Mouse (Mus musculus) adrenal gland, adult 18-20 months (tissue): Measurements from ENCODE around the gene Phospho1. TPM values are rescaled to one million over a fixed set of nuclear protein-coding genes. Genes with fewer than 3 reads are reported as not detected.

Source experiments
- DNase-seq, 2 experiments: peaks; one replicate each; pipeline ENCODE4 v3.0.0; 2021 to 2022; ENCODE audit warnings: low spot score in 2 of 2
- total RNA-seq, 2 experiments: library from RNA; stranded (reverse); gene quantifications; 1 replicate in 1 of 2; 2 replicates in 1 of 2; pipeline ENCODE4 v1.2.3; 2021

Gene Phospho1
- total RNA-seq, 2 experiments from 2014 or later, result 202 to 415 TPM

GRCm38 (mm10) chr11:95810828-95811227 lies 13.5 kb upstream of the Phospho1 start:
- DNase-seq, result no peak

- DNase-seq, result peak in 1 of 2 experiments; percentile 18
Observed at GRCm38 (mm10) chr11:95811741-95812140, 12.6 kb upstream of the Phospho1 start.

- no peak for DNase-seq
Observed at GRCm38 (mm10) chr11:95812224-95812623, 12.1 kb upstream of the Phospho1 start.

GRCm38 (mm10) chr11:95814101-95814500 lies 10.2 kb upstream of the Phospho1 start:
- DNase-seq, result no peak

- no peak for DNase-seq
Observed at GRCm38 (mm10) chr11:95814857-95815256, 9.4 kb upstream of the Phospho1 start.

GRCm38 (mm10) chr11:95815412-95815811 lies 8.9 kb upstream of the Phospho1 start:
- no peak for DNase-seq

GRCm38 (mm10) chr11:95819138-95819537 lies 5.2 kb upstream of the Phospho1 start:
- DNase-seq, result no peak

- no peak for DNase-seq
Observed at GRCm38 (mm10) chr11:95821511-95821910, 2.8 kb upstream of the Phospho1 start.

GRCm38 (mm10) chr11:95822437-95822836 lies 1.9 kb upstream of the Phospho1 start:
- no peak for DNase-seq

- DNase-seq, result peak; percentile 49 to 67
Observed at GRCm38 (mm10) chr11:95824877-95825243, 561 bp downstream of the Phospho1 start.

- DNase-seq, result no peak
Observed at GRCm38 (mm10) chr11:95825625-95826024, 1.3 kb downstream of the Phospho1 start.

- DNase-seq, result no peak
Observed at GRCm38 (mm10) chr11:95826317-95827167, 2.2 kb downstream of the Phospho1 start.

- DNase-seq, result no peak
Observed at GRCm38 (mm10) chr11:95827168-95827447, 2.8 kb downstream of the Phospho1 start.

GRCm38 (mm10) chr11:95827464-95828085 lies 3.3 kb downstream of the Phospho1 start:
- DNase-seq, result peak; percentile 65 to 73

GRCm38 (mm10) chr11:95828181-95828964 lies 4.1 kb downstream of the Phospho1 start:
- DNase-seq, result no peak

GRCm38 (mm10) chr11:95829526-95830050 lies 5.3 kb downstream of the Phospho1 start:
- DNase-seq, result no peak

GRCm38 (mm10) chr11:95830411-95831275 lies 6.3 kb downstream of the Phospho1 start:
- DNase-seq, result no peak

GRCm38 (mm10) chr11:95831276-95831619 lies 6.9 kb downstream of the Phospho1 start:
- DNase-seq, result no peak

- no peak for DNase-seq
Observed at GRCm38 (mm10) chr11:95831641-95832040, 7.3 kb downstream of the Phospho1 start.

GRCm38 (mm10) chr11:95832129-95833005 lies 8.1 kb downstream of the Phospho1 start:
- DNase-seq, result no peak
